Mouse (Mus musculus) CD8-positive naive resting alpha-beta T cell, adult 2 months (primary cell): ENCODE measurements around the gene Sntn.

Experiments
- DNase-seq, 2 experiments: peaks; one replicate each; pipeline ENCODE4 v3.0.0; 2022; ENCODE audit warnings: low read depth in 2 of 2, low spot score in 2 of 2

Gene Sntn

GRCm38 (mm10) chr14:13670576-13670975, at the start of gene Sntn:
Sntn (plus strand) TSS chr14:13670876.
- DNase-seq: no peak

GRCm38 (mm10) chr14:13649865-13650264, 20.8 kb upstream of the Sntn start:
- DNase-seq: no peak

GRCm38 (mm10) chr14:13651039-13651438, 19.6 kb upstream of the Sntn start:
- no peak for DNase-seq

GRCm38 (mm10) chr14:13651541-13652298, 19.0 kb upstream of the Sntn start:
- DNase-seq: no peak

- no peak for DNase-seq
Measured at GRCm38 (mm10) chr14:13686716-13687115, 16.0 kb downstream of the Sntn start.

GRCm38 (mm10) chr14:13690426-13690825, 19.8 kb downstream of the Sntn start:
- no peak for DNase-seq

GRCm38 (mm10) chr14:13732263-13732662, 61.6 kb downstream of the Sntn start:
- DNase-seq: no peak
